Mouse (Mus musculus): ENCODE results near the gene Snph.

DNA sequence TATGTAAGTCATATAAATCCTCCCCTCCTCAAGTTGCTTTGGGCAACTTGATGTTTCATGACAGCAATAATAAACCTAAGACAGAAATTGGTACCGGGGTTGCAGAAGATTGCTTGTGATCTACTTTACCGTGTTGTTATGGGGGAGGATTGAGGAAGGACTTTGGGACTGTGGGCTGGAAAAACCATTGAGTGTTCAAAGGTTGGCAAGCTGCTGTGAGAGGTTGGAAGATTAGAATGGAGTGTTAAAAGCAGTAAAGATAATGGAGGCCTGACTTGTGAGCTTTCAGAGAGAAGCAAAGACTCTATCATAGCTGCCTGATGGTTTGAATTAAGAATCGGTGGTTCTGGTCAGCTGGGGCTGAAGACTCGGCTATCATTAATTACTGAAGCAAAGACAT lies 53.2 kb downstream of the Snph start:
- TF ChIP-seq USF1 (IDR thresholded peaks at IDR 0.05; ENCODE audit: low read depth), result no peak
- no peak for TF ChIP-seq POLR2A (IDR thresholded peaks at IDR 0.05; ENCODE audit: insufficient read length, low read depth)
- TF ChIP-seq TCF12 (IDR thresholded peaks at IDR 0.05; ENCODE audit: insufficient read depth, poor library complexity, severe bottlenecking), result no peak
- TF ChIP-seq MAX (IDR thresholded peaks at IDR 0.05; ENCODE audit: low read depth), result no peak
- TF ChIP-seq POLR2AphosphoS2 (IDR thresholded peaks at IDR 0.05; ENCODE audit: insufficient read length, low read depth), result no peak
- no peak for TF ChIP-seq TCF3 (IDR thresholded peaks at IDR 0.05; ENCODE audit: insufficient read length, low read depth)
- no peak for TF ChIP-seq MYOG (IDR thresholded peaks at IDR 0.05; ENCODE audit: control insufficient read depth in 1 of 3, insufficient read depth in 1 of 3, insufficient read length in 2 of 3, low read depth in 2 of 3)
